Mouse (Mus musculus) embryonic facial prominence, embryonic 12.5 days (tissue): ENCODE data around the gene Srd5a2. TPM values are rescaled to one million over a fixed set of nuclear protein-coding genes. Genes with fewer than 3 reads are reported as not detected.
"Not testable (repeated sequence)": the region's sequence is repeated elsewhere in the genome, so short reads cannot be mapped to it uniquely, and the experiment has no call there.

Experiments used
- ATAC-seq: fragments of 200-750 bp; cut with Nextera tagmentation; 2 replicates; pipeline ENCODE4 v1.8.0; 2017; ENCODE audit not compliant: insufficient number of reproducible peaks, insufficient read depth, low FRiP score, low TSS enrichment
- H3K27ac ChIP-seq: fragments of 300-500 bp; sonication (generic); 2 replicates; pipeline ENCODE4 v1.5.1; 2016; ENCODE audit warnings: mild to moderate bottlenecking
- H3K27me3 ChIP-seq: fragments of 300-500 bp; sonication (generic); 2 replicates; pipeline ENCODE4 v1.6.1; 2016; ENCODE audit warnings: mild to moderate bottlenecking, moderate library complexity
- H3K36me3 ChIP-seq: fragments of 300-500 bp; sonication (generic); 2 replicates; pipeline ENCODE4 v1.6.1; 2016; ENCODE audit warnings: mild to moderate bottlenecking
- H3K4me1 ChIP-seq: fragments of 300-500 bp; sonication (generic); 2 replicates; pipeline ENCODE4 v1.6.1; 2016
- H3K4me2 ChIP-seq: fragments of 300-500 bp; sonication (generic); replicated peaks from 2 replicates; pipeline ENCODE4 v1.6.1; 2016; ENCODE audit warnings: mild to moderate bottlenecking, moderate library complexity
- H3K4me3 ChIP-seq: fragments of 300-500 bp; sonication (generic); 2 replicates; pipeline ENCODE4 v1.5.1; 2016; ENCODE audit warnings: mild to moderate bottlenecking
- H3K9ac ChIP-seq: fragments of 300-500 bp; sonication (generic); 2 replicates; pipeline ENCODE4 v1.6.1; 2016; ENCODE audit warnings: mild to moderate bottlenecking, moderate library complexity
- H3K9me3 ChIP-seq: fragments of 300-500 bp; sonication (generic); 2 replicates; pipeline ENCODE4 v1.6.1; 2016; ENCODE audit warnings: mild to moderate bottlenecking, moderate library complexity
- WGBS: fragments of 180-500 bp; shearing (Covaris S2); methylation state at CpG from one replicate; pipeline ENCODE4 v1.1.7; 2016; 5-methylcytosine and 5-hydroxymethylcytosine counted together
- polyA plus RNA-seq: library from polyadenylated mRNA; unstranded; fragments of >200 nt; fragmentation: Nextera tagmentation; extraction: Ambion mirVana; gene quantifications from 2 replicates; pipeline ENCODE4 v1.2.1, GENCODE M21; 2016

Srd5a2 gene
- 0.23 and 0.46 TPM in 2 replicates for polyA plus RNA-seq

DNA sequence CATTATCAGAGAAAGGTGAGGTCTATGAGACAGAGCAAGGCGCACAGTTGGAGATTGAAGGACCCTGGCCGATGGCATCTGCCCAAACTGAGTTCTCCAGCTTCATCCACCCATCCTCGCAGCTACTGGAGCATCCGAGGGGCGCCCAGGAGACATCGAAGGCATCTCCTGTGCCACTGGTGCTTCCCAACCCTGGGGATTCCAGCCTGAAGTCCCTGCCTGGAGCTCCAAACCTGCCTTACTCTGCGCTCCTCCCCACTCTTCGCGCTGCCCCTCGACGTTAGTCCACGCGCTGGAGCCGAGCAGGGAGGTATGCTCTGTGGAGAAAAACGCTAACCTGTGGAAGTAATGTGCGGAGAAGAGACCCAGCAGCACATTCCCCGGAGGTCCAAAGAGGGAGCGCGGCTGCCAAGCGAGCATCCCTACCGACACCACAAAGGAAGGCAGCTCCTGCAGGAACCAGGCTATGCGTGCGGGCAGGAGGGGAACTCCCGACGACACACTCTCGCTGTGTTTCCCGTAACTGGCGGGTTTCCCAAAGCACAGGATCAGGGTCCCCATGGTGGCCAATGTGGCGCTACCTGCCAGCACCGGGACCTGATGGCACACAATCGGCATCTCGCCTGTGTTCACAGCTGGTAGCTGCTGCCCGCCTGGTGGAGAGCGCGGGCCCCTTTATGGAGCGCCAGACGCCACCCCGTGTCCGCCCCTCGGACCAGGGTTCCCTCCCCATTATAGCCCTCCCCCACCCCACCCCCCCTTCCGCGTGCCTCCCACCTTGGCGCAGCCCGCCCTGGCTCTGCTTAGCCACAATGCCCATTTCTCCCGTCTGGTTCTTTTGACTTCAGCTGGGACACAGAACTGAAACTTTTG is at the start of gene Srd5a2:
Gene Srd5a2, minus strand, starts transcription at position 707 of the 873 bp plus-strand sequence.
- Histone ChIP-seq H3K4me2 (peak within 1 kb of the TSS; percentile 53), H3K9me3 (no peaks in the 10 kb centered on the region), H3K9ac (0 out of 2 replicates have a peak within 1 kb of the TSS, but pooled peaks have one; percentile 19), H3K27me3 (peaks cover 51% of the 10 kb centered on the region), H3K4me3 (peak within 1 kb of the TSS; percentile 32), H3K36me3 (no peaks in the 10 kb centered on the region), H3K4me1 (peaks cover 7% of the 10 kb centered on the region), H3K27ac (no peak within 1 kb of the TSS)
- WGBS = 2% methylated on average over 45 of the region's 45 CpGs
- ATAC-seq = no peak

DNA sequence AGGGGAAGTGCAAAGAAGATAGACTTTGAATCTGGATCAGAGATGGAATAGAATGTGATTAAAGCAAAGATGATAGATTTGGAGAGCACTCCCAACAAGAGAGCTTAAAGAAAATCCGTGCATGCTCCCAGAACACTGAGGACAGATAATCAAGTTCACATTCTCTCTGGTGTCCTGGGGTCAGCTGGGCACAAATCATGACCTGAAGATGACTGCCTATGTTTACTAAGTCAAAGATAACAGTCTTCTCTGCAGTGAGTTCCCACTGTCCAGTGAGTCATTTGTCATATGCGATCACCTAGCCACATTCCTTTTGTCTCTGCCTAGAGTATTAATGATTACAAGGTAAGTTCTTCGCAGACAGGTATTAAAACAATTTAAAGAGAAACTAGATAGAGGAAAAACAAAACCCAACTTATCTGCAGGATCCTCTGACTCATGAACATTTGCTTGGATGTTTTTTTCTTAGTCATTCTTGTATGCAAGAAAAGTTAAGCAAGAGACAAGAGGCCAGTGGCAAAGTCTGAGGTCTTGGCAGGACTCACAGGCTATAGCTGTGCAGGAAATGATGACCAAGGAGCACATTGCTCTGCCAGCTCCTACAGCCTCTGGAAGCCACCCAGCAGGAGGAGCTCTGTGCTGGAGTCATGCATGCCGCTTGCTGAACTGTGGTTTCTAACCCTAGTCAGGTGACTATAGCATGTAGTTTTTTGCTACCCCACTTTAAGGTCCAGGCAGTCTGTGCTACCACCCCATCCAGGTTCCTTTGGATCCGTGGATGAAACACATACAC is 41.4 kb upstream of the Srd5a2 start:
- H3K9ac ChIP-seq = no peak overlapping the region
- no peak overlapping the region for H3K4me2 ChIP-seq
- ATAC-seq = no peak
- 78% methylated on average over 5 of the region's 5 CpGs for WGBS
- H3K36me3 ChIP-seq = no peaks in the 10 kb centered on the region
- peaks cover 7% of the 10 kb centered on the region; the same call in 1 of the 2 replicates for H3K9me3 ChIP-seq
- no peak overlapping the region for H3K27ac ChIP-seq
- no peak overlapping the region for H3K4me3 ChIP-seq
- no peaks in the 10 kb centered on the region for H3K27me3 ChIP-seq
- H3K4me1 ChIP-seq = no peaks in the 10 kb centered on the region

DNA sequence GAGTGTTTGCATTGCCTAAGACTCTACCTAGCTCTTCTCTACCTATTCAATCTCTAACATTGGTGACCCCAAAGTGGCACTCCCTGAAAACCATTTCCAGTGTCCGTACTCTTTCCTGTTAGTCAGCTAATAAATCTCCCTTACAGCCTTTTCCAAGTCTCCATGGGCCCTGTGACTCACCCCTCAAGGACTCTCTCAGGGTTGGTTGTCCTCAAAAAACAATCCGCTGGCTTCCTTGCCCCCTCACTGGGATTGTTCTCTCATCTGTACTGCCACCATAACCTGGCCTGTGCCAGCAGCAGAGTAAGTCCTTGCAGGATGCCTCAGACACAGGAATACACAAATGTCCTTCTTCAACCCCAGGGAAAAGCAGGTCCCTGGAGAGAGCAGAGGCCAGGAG is 40.3 kb upstream of the Srd5a2 start:
- Histone ChIP-seq H3K9ac (no peak overlapping the region), H3K4me2 (no peak overlapping the region), H3K9me3 (peaks cover 7% of the 10 kb centered on the region; the same call in 1 of the 2 replicates), H3K27me3 (no peaks in the 10 kb centered on the region), H3K27ac (no peak overlapping the region), H3K36me3 (no peaks in the 10 kb centered on the region), H3K4me1 (no peaks in the 10 kb centered on the region), H3K4me3 (no peak overlapping the region)
- 82% methylated on average over 2 of the region's 2 CpGs for WGBS
- no peak for ATAC-seq

DNA sequence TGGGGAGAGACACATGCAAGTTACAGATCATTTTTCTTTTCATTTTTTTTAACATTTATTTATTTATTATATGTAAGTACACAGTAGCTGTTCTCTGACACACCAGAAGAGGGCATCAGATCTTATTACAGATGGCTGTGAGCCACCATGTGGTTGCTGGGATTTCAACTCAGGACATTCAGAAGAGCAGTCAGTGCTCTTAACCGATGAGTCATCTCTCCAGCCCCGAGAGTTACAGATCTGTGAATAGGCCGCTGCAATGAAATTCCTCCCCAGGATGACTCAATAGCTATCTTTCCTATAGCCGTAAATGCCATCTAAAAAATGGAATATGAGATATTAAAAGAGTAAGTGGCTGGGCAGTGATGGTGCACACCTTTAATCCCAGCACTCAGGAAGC is 35.7 kb upstream of the Srd5a2 start:
- no peak overlapping the region for H3K27ac ChIP-seq
- WGBS = 90% methylated on average over 4 of the region's 4 CpGs
- H3K4me3 ChIP-seq = no peak overlapping the region
- no peaks in the 10 kb centered on the region for H3K36me3 ChIP-seq
- H3K4me2 ChIP-seq = no peak overlapping the region
- H3K9me3 ChIP-seq = peaks cover 7% of the 10 kb centered on the region; the same call in 1 of the 2 replicates
- H3K27me3 ChIP-seq = no peaks in the 10 kb centered on the region
- H3K9ac ChIP-seq = no peak overlapping the region
- ATAC-seq = no peak
- H3K4me1 ChIP-seq = no peaks in the 10 kb centered on the region

DNA sequence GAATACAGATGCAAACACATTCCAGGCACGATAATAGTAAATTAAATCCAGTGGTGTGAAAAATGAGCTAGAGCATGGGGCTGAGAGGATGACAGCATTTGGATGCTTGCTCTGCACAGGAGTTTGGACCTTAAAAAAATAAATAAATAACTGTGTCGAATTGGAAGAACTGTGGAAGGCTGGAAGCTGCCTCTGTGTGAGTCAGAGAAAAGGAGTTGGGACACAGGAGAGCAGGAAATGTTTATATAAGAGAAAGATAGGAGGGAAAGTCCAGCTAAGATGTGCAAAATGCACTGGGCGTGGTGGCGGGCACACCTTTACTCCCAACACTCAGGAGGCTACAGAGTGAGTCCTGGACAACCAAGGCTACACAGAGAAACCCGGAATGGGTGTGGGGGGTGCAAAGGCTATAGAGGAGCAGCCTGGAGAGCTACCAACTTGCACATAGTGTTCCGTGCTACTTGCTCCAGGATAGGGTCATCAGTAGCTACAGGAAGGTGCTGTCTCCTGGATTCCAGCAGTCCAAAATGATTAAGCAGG is 32.4 kb upstream of the Srd5a2 start:
- Histone ChIP-seq H3K9ac (no peak overlapping the region), H3K27ac (no peak overlapping the region), H3K36me3 (no peaks in the 10 kb centered on the region), H3K4me2 (no peak overlapping the region), H3K27me3 (no peaks in the 10 kb centered on the region), H3K4me1 (no peaks in the 10 kb centered on the region), H3K4me3 (no peak overlapping the region), H3K9me3 (peaks cover 7% of the 10 kb centered on the region; the same call in 1 of the 2 replicates)
- 82% methylated on average over 6 of the region's 6 CpGs for WGBS
- ATAC-seq = no peak

DNA sequence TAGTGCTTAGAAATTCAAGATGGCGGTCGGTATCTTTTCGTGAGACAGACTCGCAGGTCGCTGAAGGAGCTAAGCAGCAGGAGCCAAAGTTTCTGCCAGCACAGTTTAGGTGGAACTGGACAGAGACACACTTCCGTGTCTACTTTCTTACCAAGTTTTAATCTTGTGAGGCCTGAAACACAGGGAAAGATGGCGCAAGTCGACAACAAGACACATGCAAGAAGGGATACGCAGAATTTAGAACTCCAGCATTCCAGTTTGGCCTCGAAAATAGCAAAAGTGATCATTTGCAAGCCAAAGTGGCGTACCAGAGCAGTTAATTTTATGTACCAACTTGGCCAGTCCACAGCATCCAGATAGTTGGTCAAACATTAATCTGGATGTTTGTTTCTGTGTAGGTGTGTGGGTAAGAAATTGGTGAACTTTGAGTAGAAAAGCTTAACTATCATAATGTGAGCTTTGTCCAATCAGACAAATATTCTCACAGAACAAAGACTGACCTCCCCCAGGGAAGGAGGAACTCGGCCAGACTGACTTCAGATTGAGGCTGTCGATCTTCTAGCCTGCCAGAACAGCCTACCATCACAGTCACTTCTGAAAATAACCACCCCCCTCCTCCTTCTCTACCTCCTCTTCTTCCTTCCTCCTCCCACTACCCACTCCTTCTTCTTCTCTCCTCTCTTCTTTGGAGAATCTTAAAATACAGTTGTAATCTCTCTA is 31.2 kb upstream of the Srd5a2 start:
- no peaks in the 10 kb centered on the region for H3K36me3 ChIP-seq
- H3K27ac ChIP-seq = no peak overlapping the region
- H3K9ac ChIP-seq = no peak overlapping the region
- H3K9me3 ChIP-seq = no peaks in the 10 kb centered on the region
- no peaks in the 10 kb centered on the region for H3K4me1 ChIP-seq
- no peaks in the 10 kb centered on the region for H3K27me3 ChIP-seq
- WGBS = 87% methylated on average over 13 of the region's 13 CpGs
- no peak overlapping the region for H3K4me3 ChIP-seq
- no peak for ATAC-seq
- H3K4me2 ChIP-seq = no peak overlapping the region

DNA sequence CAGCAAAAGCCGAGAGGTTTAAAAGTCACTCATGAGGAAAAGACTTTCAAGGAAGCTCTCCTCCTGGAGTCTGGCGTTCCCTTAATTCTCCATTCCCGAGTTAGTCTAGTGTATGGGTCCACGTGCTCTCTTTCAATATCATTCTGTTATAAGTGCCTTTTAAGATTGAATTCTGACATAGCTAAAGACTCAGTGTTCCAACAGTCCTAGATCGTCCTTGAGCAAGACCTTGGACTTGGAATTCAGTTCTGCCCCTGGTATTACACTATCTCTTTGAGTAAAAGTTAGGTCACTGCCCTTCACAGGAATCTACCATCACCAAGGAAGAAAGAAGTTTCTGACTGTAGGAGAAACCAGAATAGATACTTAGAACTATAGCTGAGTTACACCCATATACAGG is 25.4 kb upstream of the Srd5a2 start:
- not testable (repeated sequence) for H3K9ac ChIP-seq, H3K27me3 ChIP-seq, H3K27ac ChIP-seq, H3K4me2 ChIP-seq, H3K9me3 ChIP-seq, H3K36me3 ChIP-seq, H3K4me3 ChIP-seq, ATAC-seq, H3K4me1 ChIP-seq
- 84% methylated on average over 5 of the region's 5 CpGs for WGBS

DNA sequence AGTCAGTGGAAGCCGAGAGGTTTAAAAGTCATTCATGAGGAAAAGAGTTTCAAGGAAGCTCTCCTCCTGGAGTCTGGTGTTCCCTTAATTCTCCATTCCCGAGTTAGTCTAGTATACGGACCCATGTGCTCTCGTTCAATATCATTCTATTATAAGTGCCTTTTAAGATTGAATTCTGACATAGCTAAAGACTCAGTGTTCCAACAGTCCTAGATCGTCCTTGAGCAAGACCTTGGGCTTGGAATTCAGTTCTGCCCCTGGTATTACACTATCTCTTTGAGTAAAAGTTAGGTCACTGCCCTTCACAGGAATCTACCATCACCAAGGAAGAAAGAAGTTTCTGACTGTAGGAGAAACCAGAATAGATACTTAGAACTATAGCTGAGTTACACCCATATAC is 15.0 kb upstream of the Srd5a2 start:
- not testable (repeated sequence) for H3K4me1 ChIP-seq, H3K4me3 ChIP-seq, H3K4me2 ChIP-seq, H3K27ac ChIP-seq, ATAC-seq, H3K9ac ChIP-seq, H3K36me3 ChIP-seq, H3K9me3 ChIP-seq, H3K27me3 ChIP-seq
- WGBS = 87% methylated on average over 5 of the region's 5 CpGs

DNA sequence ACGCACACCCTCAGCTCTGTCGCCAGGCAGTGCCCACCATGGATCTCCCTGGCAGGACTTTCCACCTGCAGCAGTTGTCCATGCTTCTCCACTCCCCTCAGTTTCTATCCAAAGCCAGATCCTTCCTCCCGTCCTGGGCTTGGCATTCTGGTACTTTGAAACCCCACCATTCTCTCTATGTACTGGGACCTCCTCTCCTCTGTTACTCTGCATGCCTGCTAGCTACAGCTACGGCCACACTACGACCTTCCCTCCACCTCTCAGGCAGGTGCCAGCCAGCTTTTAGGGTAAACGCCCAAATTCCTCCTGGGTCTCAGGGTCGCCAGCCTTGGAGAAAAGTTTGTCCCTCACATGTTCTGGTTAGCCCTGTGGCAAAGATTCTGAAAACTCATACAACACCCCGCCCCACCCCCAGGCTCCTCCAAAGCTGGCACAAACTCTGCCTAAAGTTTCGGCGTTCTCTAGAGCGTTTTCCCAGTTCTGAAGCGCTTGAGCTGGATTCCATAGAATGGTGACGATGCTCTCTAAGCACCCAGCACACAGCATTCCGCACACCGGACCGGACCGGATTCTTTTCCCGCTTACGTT is 607 bp upstream of the Srd5a2 start:
- ATAC-seq = no peak
- Histone ChIP-seq H3K27ac (no peak overlapping the region), H3K4me2 (peak overlapping the region; percentile 53), H3K27me3 (peaks cover 51% of the 10 kb centered on the region), H3K4me3 (peak overlapping the region; percentile 32), H3K36me3 (no peaks in the 10 kb centered on the region), H3K4me1 (peaks cover 7% of the 10 kb centered on the region), H3K9me3 (no peaks in the 10 kb centered on the region), H3K9ac (no peak overlapping the region)
- 2% methylated on average over 19 of the region's 19 CpGs for WGBS

DNA sequence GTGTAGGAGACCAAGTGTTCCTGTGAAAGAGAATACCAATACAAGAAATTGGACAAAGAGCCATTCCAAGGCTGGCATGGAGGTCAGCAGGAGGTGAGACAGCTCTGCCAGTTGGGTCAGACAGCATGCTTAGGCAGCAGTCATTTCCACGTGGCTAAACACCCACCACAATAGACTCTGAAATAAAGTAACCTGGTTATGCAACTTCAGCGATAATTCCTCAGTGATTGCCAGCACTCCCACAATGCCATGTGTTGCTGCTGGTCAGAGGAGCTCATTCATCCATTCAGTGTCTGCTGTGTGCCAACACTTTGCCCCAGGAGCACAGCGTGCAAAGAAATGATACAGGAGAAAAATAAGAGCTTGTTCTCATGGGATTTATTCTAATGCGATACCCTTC is 4.0 kb downstream of the Srd5a2 start:
- H3K27me3 ChIP-seq = peaks cover 33% of the 10 kb centered on the region
- WGBS = 74% methylated on average over 4 of the region's 4 CpGs
- no peak for ATAC-seq
- H3K27ac ChIP-seq = no peak overlapping the region
- H3K4me3 ChIP-seq = no peak overlapping the region
- H3K4me2 ChIP-seq = no peak overlapping the region
- H3K4me1 ChIP-seq = peaks cover 7% of the 10 kb centered on the region
- H3K9ac ChIP-seq = no peak overlapping the region
- no peaks in the 10 kb centered on the region for H3K36me3 ChIP-seq
- H3K9me3 ChIP-seq = no peaks in the 10 kb centered on the region
